27 mouse cellular contexts compared by ENCODE assay signal in the genomic region with DNA sequence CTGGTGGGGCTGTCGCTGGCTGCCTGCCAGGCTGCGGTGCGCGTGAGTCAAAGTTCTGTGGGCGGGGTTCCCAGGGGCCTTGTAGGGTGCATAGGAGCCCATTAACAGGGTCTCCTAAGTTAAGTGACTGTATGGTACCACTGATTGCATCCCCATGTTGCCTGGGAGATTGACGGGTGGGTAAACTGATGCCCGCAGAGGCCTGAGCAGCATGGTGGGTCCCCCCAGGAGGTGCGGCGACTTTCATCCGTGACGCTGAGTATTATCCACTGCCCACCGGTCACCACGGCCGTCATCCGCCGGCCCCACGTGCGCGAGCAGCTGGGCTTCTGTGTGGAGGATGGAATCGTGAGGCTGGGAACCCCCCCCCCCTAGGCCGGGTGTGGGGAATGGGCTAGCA. TPM values are rescaled to one million over a fixed set of nuclear protein-coding genes. Genes with fewer than 3 reads are reported as not detected.
"Had no signal": no experiment of that assay in that cellular context is flagged by ENCODE, and none has a peak within 500 bp of the region (broad histone marks: within the 10 kb centered on the region; RNA-seq: fewer than 3 reads in every experiment).

No protein-coding gene starts in this region.

- H3K4me2 ChIP-seq: heart, embryonic 12.5 days; hindbrain, embryonic 12.5 days; hindbrain, embryonic 14.5 days; kidney, embryonic 15.5 days; limb, embryonic 12.5 days; liver, embryonic 11.5 days; liver, embryonic 13.5 days had no signal

- H3K9me3 ChIP-seq: heart, embryonic 10.5 days; heart, embryonic 12.5 days; hindbrain, embryonic 10.5 days; kidney, embryonic 15.5 days; limb, embryonic 10.5 days; limb, embryonic 12.5 days; liver, embryonic 13.5 days had no signal

- DNase-seq: gastrocnemius, adult 2 months; gastrocnemius, postnatal 10 days; gastrocnemius, postnatal 25 days; heart, postnatal 10 days; heart, postnatal 4 days; kidney, adult 11 months; kidney, adult 2 months; kidney, adult 9 months; kidney, postnatal 14 days; kidney, postnatal 36 days; layer of hippocampus, adult 9-11 months; layer of hippocampus, postnatal 36 days; liver; liver, embryonic 13.5 days had no signal

- H3K27ac ChIP-seq: gastrocnemius, adult 2 months; heart, embryonic 10.5 days; hindbrain, embryonic 10.5 days; hindbrain, embryonic 12.5 days; hindbrain, embryonic 14.5 days; kidney, embryonic 15.5 days; kidney, postnatal 0 days; limb, embryonic 10.5 days; limb, embryonic 12.5 days; liver, embryonic 13.5 days had no signal

- H3K4me3 ChIP-seq: gastrocnemius, adult 2 months; heart, embryonic 10.5 days; heart, embryonic 12.5 days; hindbrain, embryonic 10.5 days; hindbrain, embryonic 12.5 days; kidney, embryonic 15.5 days; limb, embryonic 10.5 days; limb, embryonic 12.5 days; liver, embryonic 13.5 days had no signal

- H3K9ac ChIP-seq: heart, embryonic 12.5 days; hindbrain, embryonic 12.5 days; hindbrain, embryonic 14.5 days; kidney, embryonic 15.5 days; limb, embryonic 12.5 days; liver, embryonic 13.5 days had no signal

- H3K27me3 ChIP-seq: hindbrain, embryonic 12.5 days; kidney, embryonic 15.5 days; limb, embryonic 12.5 days had no signal

- ATAC-seq: hindbrain, embryonic 16.5 days; inflammation-experienced regulatory T-cells, adult 6 months had no signal

RNA-seq across cellular contexts. Expression of a gene that starts 19.0 kb away (rescaled TPM):
- total RNA-seq: gastrocnemius, adult 2 months; gastrocnemius, postnatal 25 days; heart, postnatal 25 days had no signal
